Mouse (Mus musculus) liver, postnatal 0 days (tissue): ENCODE results near the gene Scamp2. TPM values are rescaled to one million over a fixed set of nuclear protein-coding genes. Genes with fewer than 3 reads are reported as not detected.
A peak's percentile ranks its signal among the peaks of the same experiment; 100 is the strongest.

ENCODE experiments used
- ATAC-seq: fragments of 200-750 bp; cut with Nextera tagmentation; 2 replicates; pipeline ENCODE4 v1.8.0; 2017; ENCODE audit warnings: mild to moderate bottlenecking, moderate library complexity
- DNase-seq: peaks from one replicate; pipeline ENCODE4 v3.0.0-alpha.2; 2016
- H3K27ac ChIP-seq: fragments of 300-500 bp; sonication (generic); 2 replicates; pipeline ENCODE4 v1.5.1; 2014; ENCODE audit warnings: antibody characterized with exemption, moderate library complexity, mild to moderate bottlenecking, low read depth
- H3K27me3 ChIP-seq: fragments of 300-500 bp; sonication (generic); 2 replicates; pipeline ENCODE4 v1.6.1; 2014; ENCODE audit warnings: low read length, control low read depth, mixed read lengths; ENCODE audit not compliant: insufficient read depth
- H3K36me3 ChIP-seq: fragments of 300-500 bp; sonication (generic); replicated peaks from 2 replicates; pipeline ENCODE4 v1.6.1; 2014; ENCODE audit warnings: mild to moderate bottlenecking, control low read depth, low read length, moderate library complexity, mixed read lengths; ENCODE audit not compliant: insufficient read depth
- H3K4me1 ChIP-seq: fragments of 300-500 bp; sonication (generic); 2 replicates; pipeline ENCODE4 v1.6.1; 2014; ENCODE audit warnings: antibody characterized with exemption, mild to moderate bottlenecking, control low read depth; ENCODE audit not compliant: insufficient read depth
- H3K4me2 ChIP-seq: fragments of 300-500 bp; sonication (generic); 2 replicates; pipeline ENCODE4 v1.6.1; 2014; ENCODE audit warnings: low read depth, mild to moderate bottlenecking, low read length, moderate library complexity, mixed read lengths
- H3K4me3 ChIP-seq: fragments of 300-500 bp; sonication (generic); 2 replicates; pipeline ENCODE4 v1.5.1; 2014; ENCODE audit warnings: low read depth, low read length
- H3K9ac ChIP-seq: fragments of 300-500 bp; sonication (generic); replicated peaks from 2 replicates; pipeline ENCODE4 v1.6.1; 2014; ENCODE audit warnings: mild to moderate bottlenecking, moderate library complexity
- H3K9me3 ChIP-seq: fragments of 300-500 bp; sonication (generic); 2 replicates; pipeline ENCODE4 v1.6.1; 2016; ENCODE audit warnings: mild to moderate bottlenecking, control low read depth, low read length, mixed read lengths
- CTCF ChIP-seq: sonication (generic); IDR thresholded peaks from 2 replicates; pipeline ENCODE4 v1.5.1; 2016; ENCODE audit warnings: antibody characterized with exemption, low read depth
- EP300 ChIP-seq: IDR thresholded peaks from 2 replicates; pipeline ENCODE4 v1.6.1; 2016; ENCODE audit warnings: antibody characterized with exemption, low read depth, mild to moderate bottlenecking
- WGBS: fragments of 180-500 bp; shearing (Covaris S2); extraction: QIAGEN DNeasy Blood & Tissue Kit; methylation state at CpG from one replicate; pipeline ENCODE4 v1.1.7; 2014; ENCODE audit not compliant: insufficient replicate concordance; 5-methylcytosine and 5-hydroxymethylcytosine counted together
- polyA plus RNA-seq: library from polyadenylated mRNA; unstranded; fragments of >200 nt; fragmentation: Nextera tagmentation; extraction: Ambion mirVana; gene quantifications from 2 replicates; pipeline ENCODE4 v1.2.1, GENCODE M21; 2015

Gene Scamp2
- polyA plus RNA-seq, 1 experiment from 2014 or later: 31.2 TPM

DNA sequence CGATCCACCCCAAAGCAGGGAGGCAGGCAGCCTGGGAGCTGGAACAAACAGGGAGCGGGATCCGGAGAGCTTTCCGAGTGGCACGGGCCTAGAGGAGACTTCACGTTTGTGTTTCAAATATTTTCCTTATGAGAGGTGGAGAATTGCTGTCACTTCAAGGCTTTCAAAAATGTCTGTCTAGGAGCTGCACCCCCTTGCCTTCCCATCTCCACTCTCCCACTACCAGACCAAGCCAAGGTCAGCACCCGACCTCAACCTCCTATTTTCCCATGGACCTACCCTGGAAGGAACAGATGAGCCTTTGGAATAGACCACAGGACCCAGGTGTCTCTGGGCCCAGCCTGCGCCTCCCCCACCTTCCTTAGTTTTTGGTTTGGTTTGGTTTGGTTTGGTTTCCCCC, 36.5 kb downstream of the Scamp2 start:
- 84% methylated on average over 8 of the region's 8 CpGs for WGBS
- H3K36me3 ChIP-seq: peaks cover 21% of the 10 kb centered on the region; the same call in 1 of the 2 replicates

DNA sequence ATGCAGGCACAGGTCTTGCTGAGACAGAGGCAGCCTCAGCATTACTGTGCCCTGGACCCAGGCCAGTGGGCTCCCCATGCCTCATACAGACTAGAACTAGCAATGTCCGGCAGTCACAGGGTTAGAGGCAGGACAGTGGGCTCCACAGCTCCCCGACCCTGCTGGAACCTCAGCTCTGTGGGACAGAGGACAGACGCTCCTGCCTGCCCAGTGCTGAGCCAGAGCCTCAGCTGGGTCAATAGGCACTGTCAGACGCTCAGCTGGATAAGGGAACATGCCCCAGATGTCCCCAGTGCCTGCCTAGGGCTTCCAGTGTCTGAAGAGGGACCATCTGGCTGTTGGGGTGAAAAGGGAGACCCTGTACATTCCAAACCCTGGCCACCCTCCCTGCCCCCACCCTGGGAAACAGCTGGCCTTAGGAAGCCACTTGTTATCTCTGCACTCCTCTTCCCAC, 37.2 kb downstream of the Scamp2 start:
- Histone ChIP-seq H3K4me1 (no peaks in the 10 kb centered on the region; the same call in 1 of the 2 replicates), H3K4me2 (no peak overlapping the region), H3K36me3 (peaks cover 17% of the 10 kb centered on the region; the same call in 1 of the 2 replicates), H3K9me3 (no peaks in the 10 kb centered on the region), H3K27ac (peak overlapping the region; percentile 22; the same call in 1 of the 2 replicates), H3K27me3 (no peaks in the 10 kb centered on the region), H3K9ac (no peak overlapping the region), H3K4me3 (no peak overlapping the region)
- TF ChIP-seq CTCF: no peak
- TF ChIP-seq EP300: no peak
- DNase-seq: no peak
- no peak for ATAC-seq
- WGBS: 48% methylated on average over 4 of the region's 4 CpGs

More for the DNA sequence above, 36.5 kb downstream of the Scamp2 start:
- ATAC-seq (no peak), DNase-seq (no peak)
- no peak overlapping the region for H3K4me2 ChIP-seq
- no peak overlapping the region for H3K9ac ChIP-seq
- H3K4me1 ChIP-seq: no peaks in the 10 kb centered on the region; the same call in 1 of the 2 replicates
- H3K9me3 ChIP-seq: no peaks in the 10 kb centered on the region
- TF ChIP-seq CTCF (no peak), EP300 (no peak)
- no peak overlapping the region for H3K4me3 ChIP-seq
- H3K27me3 ChIP-seq: no peaks in the 10 kb centered on the region
- H3K27ac ChIP-seq: no peak overlapping the region

DNA sequence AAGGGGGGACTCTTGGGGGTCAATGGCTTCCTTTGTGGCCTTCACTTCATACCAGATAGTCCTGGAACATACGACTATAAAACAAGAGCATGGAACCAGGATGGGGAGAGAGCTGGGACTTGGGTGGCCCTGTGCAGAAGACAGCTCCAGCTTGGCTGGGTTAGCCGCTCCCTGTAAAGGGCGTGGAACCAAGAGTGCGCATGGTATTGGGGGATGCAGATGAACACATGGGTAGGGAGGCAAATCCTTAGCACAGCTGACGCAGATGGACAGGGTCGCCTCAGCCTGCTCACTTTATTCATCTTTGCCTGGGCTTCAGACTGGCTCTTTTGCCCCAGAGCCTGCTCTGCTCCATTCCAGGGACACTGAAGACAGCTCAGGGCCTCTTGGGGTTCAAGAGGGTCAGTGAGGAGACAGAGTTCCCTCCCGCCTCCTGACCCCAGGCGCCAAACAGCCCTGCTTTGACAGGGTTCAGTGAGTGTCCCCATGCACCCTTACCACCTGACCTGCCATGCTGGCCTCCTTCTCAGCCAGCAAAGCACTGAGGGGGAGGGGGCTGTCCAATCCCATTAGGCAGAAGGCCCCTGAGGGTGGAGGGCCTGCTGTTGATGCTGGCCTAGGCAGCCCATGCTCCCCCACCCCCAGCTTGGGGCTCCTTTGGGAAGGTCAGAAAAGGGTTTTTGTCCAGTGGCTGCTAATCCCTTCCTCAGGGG, 38.3 kb downstream of the Scamp2 start:
- H3K9ac ChIP-seq: no peak overlapping the region
- no peak for ATAC-seq
- WGBS: 66% methylated on average over 8 of the region's 8 CpGs

DNA sequence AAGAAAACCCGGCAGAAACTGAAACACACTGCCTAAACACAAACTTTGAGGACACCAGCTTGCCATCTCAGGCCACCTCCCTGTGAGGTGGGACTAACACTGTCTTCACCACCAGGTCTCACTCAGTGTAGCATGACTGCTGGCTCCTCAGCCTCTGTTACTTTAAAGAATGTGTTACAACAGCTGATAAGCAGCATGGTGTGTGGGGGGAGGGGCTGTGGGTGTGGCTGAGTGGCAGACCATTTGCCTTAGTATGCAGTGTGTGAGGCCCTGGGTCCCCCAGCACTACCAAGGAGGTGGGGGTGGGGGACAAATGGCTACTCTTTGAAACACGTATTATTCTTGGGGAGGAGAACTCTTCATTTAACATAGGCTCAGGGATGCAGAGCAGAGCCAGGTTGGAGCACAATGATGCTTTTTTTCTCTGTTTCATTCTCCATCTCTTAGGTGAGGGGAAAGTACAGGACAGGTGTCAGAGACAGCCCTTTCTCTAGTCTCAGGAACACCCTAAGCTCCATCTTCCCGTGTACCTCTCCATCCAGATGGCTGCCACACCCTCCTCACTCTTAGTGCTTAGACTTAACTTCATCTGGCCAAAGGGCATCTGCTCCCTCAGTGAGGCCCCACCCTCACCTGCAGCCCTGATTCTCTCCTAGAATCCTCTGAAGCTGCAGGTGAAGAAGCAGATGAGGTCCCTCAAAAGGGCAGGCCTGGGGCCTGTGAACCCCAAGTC, 40.0 kb downstream of the Scamp2 start:
- ATAC-seq: no peak
- H3K9ac ChIP-seq: no peak overlapping the region
- no peak overlapping the region for H3K27ac ChIP-seq
- H3K36me3 ChIP-seq: no peaks in the 10 kb centered on the region
- 8% methylated on average over 3 of the region's 3 CpGs for WGBS
- no peaks in the 10 kb centered on the region; the same call in 1 of the 2 replicates for H3K4me1 ChIP-seq
- peak; percentile 50 for DNase-seq
- H3K9me3 ChIP-seq: no peaks in the 10 kb centered on the region
- H3K27me3 ChIP-seq: peaks cover 12% of the 10 kb centered on the region
- no peak overlapping the region for H3K4me2 ChIP-seq
- no peak for TF ChIP-seq CTCF
- no peak for TF ChIP-seq EP300
- no peak overlapping the region for H3K4me3 ChIP-seq

More for the DNA sequence above, 38.3 kb downstream of the Scamp2 start:
- no peak for TF ChIP-seq EP300
- no peak for TF ChIP-seq CTCF
- Histone ChIP-seq H3K9me3 (no peaks in the 10 kb centered on the region), H3K4me2 (no peak overlapping the region), H3K36me3 (peaks cover 13% of the 10 kb centered on the region; the same call in 1 of the 2 replicates), H3K4me1 (no peaks in the 10 kb centered on the region; the same call in 1 of the 2 replicates), H3K27me3 (peaks cover 3% of the 10 kb centered on the region; the same call in 1 of the 2 replicates), H3K27ac (no peak overlapping the region), H3K4me3 (no peak overlapping the region)
- no peak for DNase-seq

DNA sequence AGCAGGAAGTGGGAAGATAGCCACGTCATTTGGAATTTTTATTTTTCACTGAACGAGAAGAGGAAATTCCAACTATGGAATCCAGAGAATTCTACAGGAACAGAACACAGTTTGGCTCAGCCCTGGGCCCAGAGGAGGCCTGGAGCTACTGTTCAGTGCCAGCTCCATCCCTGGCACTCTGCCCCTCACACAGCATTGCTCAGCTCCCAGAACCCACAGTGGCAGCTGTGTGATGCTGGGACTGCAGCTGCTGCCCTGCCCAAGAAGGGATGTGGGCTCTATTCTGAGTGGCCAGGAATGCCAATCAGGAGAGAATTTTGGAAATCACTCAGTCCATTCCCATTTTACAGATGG, 40.6 kb downstream of the Scamp2 start:
- Histone ChIP-seq H3K4me2 (no peak overlapping the region), H3K36me3 (no peaks in the 10 kb centered on the region), H3K4me1 (peaks cover 2% of the 10 kb centered on the region; the same call in 1 of the 2 replicates), H3K9me3 (no peaks in the 10 kb centered on the region), H3K9ac (no peak overlapping the region), H3K4me3 (no peak overlapping the region), H3K27me3 (peaks cover 15% of the 10 kb centered on the region), H3K27ac (no peak overlapping the region)
- TF ChIP-seq CTCF: no peak
- no peak for TF ChIP-seq EP300
- ATAC-seq (no peak), DNase-seq (no peak)
- WGBS: 46% methylated on average over 2 of the region's 2 CpGs

DNA sequence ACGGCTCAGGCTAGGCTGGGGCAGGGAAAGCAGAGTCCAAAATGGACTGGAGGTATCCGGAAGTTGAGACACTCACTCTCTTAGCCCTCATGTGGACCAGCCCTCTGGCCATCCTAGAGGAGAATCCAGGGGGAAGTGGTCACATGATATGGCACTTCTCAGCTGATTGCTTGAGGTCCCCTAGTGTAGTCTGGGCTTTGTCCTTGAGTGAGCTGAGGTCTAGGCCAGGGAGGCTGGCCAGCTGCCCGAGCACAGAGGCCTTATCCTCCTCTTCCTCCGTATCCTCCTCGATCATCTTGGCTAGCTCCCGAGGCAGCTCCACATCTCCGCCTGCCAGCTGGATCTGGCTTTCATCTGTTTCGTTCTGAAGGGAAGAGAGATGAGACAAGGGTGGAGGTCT, 41.4 kb downstream of the Scamp2 start:
- peaks cover 22% of the 10 kb centered on the region for H3K27me3 ChIP-seq
- H3K4me1 ChIP-seq: peaks cover 5% of the 10 kb centered on the region; the same call in 1 of the 2 replicates
- no peak overlapping the region for H3K4me3 ChIP-seq
- WGBS: 60% methylated on average over 8 of the region's 8 CpGs
- H3K9me3 ChIP-seq: no peaks in the 10 kb centered on the region
- ATAC-seq (no peak), DNase-seq (no peak)
- no peaks in the 10 kb centered on the region for H3K36me3 ChIP-seq
- H3K4me2 ChIP-seq: no peak overlapping the region
- TF ChIP-seq EP300 (no peak), CTCF (no peak)
- H3K9ac ChIP-seq: no peak overlapping the region
- H3K27ac ChIP-seq: no peak overlapping the region
